Mouse (Mus musculus): ENCODE results near the gene Tmem132a. TPM values are rescaled to one million over a fixed set of nuclear protein-coding genes. Genes with fewer than 3 reads are reported as not detected.

The Tmem132a gene
- polyA plus RNA-seq, 1 experiment from 2014 or later, result 71.7 TPM

- H3K4me2 ChIP-seq (ENCODE audit: low read depth, low read length), result peak overlapping the region; percentile 85
- H3K9me3 ChIP-seq (ENCODE audit: control insufficient read depth, low read length), result no peaks in the 10 kb centered on the region
- 20% methylated on average over 5 of the region's 5 CpGs for WGBS
- peak overlapping the region; percentile 88 for H3K9ac ChIP-seq (ENCODE audit: low read length)
- peaks cover 45% of the 10 kb centered on the region for H3K36me3 ChIP-seq (ENCODE audit: control insufficient read depth, insufficient read depth, low read length)
- H3K4me3 ChIP-seq (ENCODE audit: low read length), result peak overlapping the region; percentile 86
- H3K27me3 ChIP-seq (ENCODE audit: control insufficient read depth, insufficient read depth, low read depth, low read length), result no peaks in the 10 kb centered on the region
- peaks cover 26% of the 10 kb centered on the region for H3K4me1 ChIP-seq (replicated peaks; ENCODE audit: control insufficient read depth, insufficient read depth, low read length)
- ATAC-seq (ENCODE audit: low read depth), result no peak
- no peak overlapping the region for H3K27ac ChIP-seq (ENCODE audit: low read length)
These were observed 1.7 kb downstream of the Tmem132a start for GRCm38 (mm10) chr19:10867946-10868622.

GRCm38 (mm10) chr19:10866351-10866750 lies 3.4 kb downstream of the Tmem132a start:
- Histone ChIP-seq H3K4me1 (replicated peaks; ENCODE audit: control insufficient read depth, insufficient read depth, low read length) (peaks cover 26% of the 10 kb centered on the region), H3K9ac (ENCODE audit: low read length) (no peak overlapping the region), H3K27me3 (ENCODE audit: control insufficient read depth, insufficient read depth, low read depth, low read length) (no peaks in the 10 kb centered on the region), H3K4me3 (ENCODE audit: low read length) (no peak overlapping the region), H3K9me3 (ENCODE audit: control insufficient read depth, low read length) (no peaks in the 10 kb centered on the region), H3K4me2 (ENCODE audit: low read depth, low read length) (no peak overlapping the region), H3K27ac (ENCODE audit: low read length) (no peak overlapping the region), H3K36me3 (ENCODE audit: control insufficient read depth, insufficient read depth, low read length) (peaks cover 45% of the 10 kb centered on the region)
- WGBS, result 88% methylated on average over 13 of the region's 13 CpGs
- no peak for ATAC-seq (ENCODE audit: low read depth)

GRCm38 (mm10) chr19:10860072-10860497 lies 9.7 kb downstream of the Tmem132a start:
- Histone ChIP-seq H3K4me3 (ENCODE audit: low read length) (no peak overlapping the region), H3K9ac (ENCODE audit: low read length) (no peak overlapping the region), H3K9me3 (ENCODE audit: control insufficient read depth, low read length) (no peaks in the 10 kb centered on the region), H3K36me3 (ENCODE audit: control insufficient read depth, insufficient read depth, low read length) (peaks cover 59% of the 10 kb centered on the region), H3K4me1 (replicated peaks; ENCODE audit: control insufficient read depth, insufficient read depth, low read length) (no peaks in the 10 kb centered on the region), H3K4me2 (ENCODE audit: low read depth, low read length) (no peak overlapping the region), H3K27me3 (ENCODE audit: control insufficient read depth, insufficient read depth, low read depth, low read length) (no peaks in the 10 kb centered on the region), H3K27ac (ENCODE audit: low read length) (no peak overlapping the region)
- no peak for ATAC-seq (ENCODE audit: low read depth)
- WGBS, result 55% methylated on average over 20 of the region's 22 CpGs

- peaks cover 30% of the 10 kb centered on the region for H3K36me3 ChIP-seq (ENCODE audit: control insufficient read depth, insufficient read depth, low read length)
- H3K9ac ChIP-seq (ENCODE audit: low read length), result no peak overlapping the region
- WGBS, result 35% methylated on average over 2 of the region's 2 CpGs
- no peaks in the 10 kb centered on the region for H3K27me3 ChIP-seq (ENCODE audit: control insufficient read depth, insufficient read depth, low read depth, low read length)
- no peak overlapping the region for H3K4me3 ChIP-seq (ENCODE audit: low read length)
- H3K27ac ChIP-seq (ENCODE audit: low read length), result no peak overlapping the region
- no peak for ATAC-seq (ENCODE audit: low read depth)
- H3K9me3 ChIP-seq (ENCODE audit: control insufficient read depth, low read length), result no peaks in the 10 kb centered on the region
- no peaks in the 10 kb centered on the region for H3K4me1 ChIP-seq (replicated peaks; ENCODE audit: control insufficient read depth, insufficient read depth, low read length)
- H3K4me2 ChIP-seq (ENCODE audit: low read depth, low read length), result no peak overlapping the region
These were observed 13.2 kb downstream of the Tmem132a start for GRCm38 (mm10) chr19:10856520-10856919.

- no peak for ATAC-seq (ENCODE audit: low read depth)
- no peak overlapping the region for H3K9ac ChIP-seq (ENCODE audit: low read length)
- H3K4me3 ChIP-seq (ENCODE audit: low read length), result no peak overlapping the region
- peaks cover 21% of the 10 kb centered on the region for H3K36me3 ChIP-seq (ENCODE audit: control insufficient read depth, insufficient read depth, low read length)
- no peak overlapping the region for H3K27ac ChIP-seq (ENCODE audit: low read length)
- WGBS, result 69% methylated on average over 3 of the region's 3 CpGs
- no peaks in the 10 kb centered on the region for H3K9me3 ChIP-seq (ENCODE audit: control insufficient read depth, low read length)
- H3K4me1 ChIP-seq (replicated peaks; ENCODE audit: control insufficient read depth, insufficient read depth, low read length), result no peaks in the 10 kb centered on the region
- no peaks in the 10 kb centered on the region for H3K27me3 ChIP-seq (ENCODE audit: control insufficient read depth, insufficient read depth, low read depth, low read length)
- no peak overlapping the region for H3K4me2 ChIP-seq (ENCODE audit: low read depth, low read length)
These were observed 14.3 kb downstream of the Tmem132a start for GRCm38 (mm10) chr19:10855422-10855821.

GRCm38 (mm10) chr19:10847311-10848087 lies 22.2 kb downstream of the Tmem132a start:
- Histone ChIP-seq H3K4me1 (replicated peaks; ENCODE audit: control insufficient read depth, insufficient read depth, low read length) (peaks cover 7% of the 10 kb centered on the region; the same call in 1 of the 2 replicates), H3K27me3 (ENCODE audit: control insufficient read depth, insufficient read depth, low read depth, low read length) (no peaks in the 10 kb centered on the region), H3K4me3 (ENCODE audit: low read length) (no peak overlapping the region), H3K4me2 (ENCODE audit: low read depth, low read length) (no peak overlapping the region), H3K27ac (ENCODE audit: low read length) (no peak overlapping the region), H3K36me3 (ENCODE audit: control insufficient read depth, insufficient read depth, low read length) (no peaks in the 10 kb centered on the region), H3K9me3 (ENCODE audit: control insufficient read depth, low read length) (no peaks in the 10 kb centered on the region), H3K9ac (ENCODE audit: low read length) (no peak overlapping the region)
- WGBS, result 40% methylated on average over 3 of the region's 3 CpGs
- ATAC-seq (ENCODE audit: low read depth), result peak; percentile 65; the same call in 1 of the 2 replicates

GRCm38 (mm10) chr19:10846150-10846549 lies 23.6 kb downstream of the Tmem132a start:
- 60% methylated on average over 7 of the region's 7 CpGs for WGBS
- Histone ChIP-seq H3K9me3 (ENCODE audit: control insufficient read depth, low read length) (no peaks in the 10 kb centered on the region), H3K9ac (ENCODE audit: low read length) (no peak overlapping the region), H3K4me1 (replicated peaks; ENCODE audit: control insufficient read depth, insufficient read depth, low read length) (peaks cover 7% of the 10 kb centered on the region; the same call in 1 of the 2 replicates), H3K4me2 (ENCODE audit: low read depth, low read length) (no peak overlapping the region), H3K27me3 (ENCODE audit: control insufficient read depth, insufficient read depth, low read depth, low read length) (no peaks in the 10 kb centered on the region), H3K36me3 (ENCODE audit: control insufficient read depth, insufficient read depth, low read length) (no peaks in the 10 kb centered on the region), H3K4me3 (ENCODE audit: low read length) (no peak overlapping the region), H3K27ac (ENCODE audit: low read length) (no peak overlapping the region)
- ATAC-seq (ENCODE audit: low read depth), result no peak

- no peaks in the 10 kb centered on the region for H3K27me3 ChIP-seq (ENCODE audit: control insufficient read depth, insufficient read depth, low read depth, low read length)
- no peak for ATAC-seq (ENCODE audit: low read depth)
- no peak overlapping the region for H3K27ac ChIP-seq (ENCODE audit: low read length)
- H3K9ac ChIP-seq (ENCODE audit: low read length), result no peak overlapping the region
- no peak overlapping the region for H3K4me2 ChIP-seq (ENCODE audit: low read depth, low read length)
- no peaks in the 10 kb centered on the region for H3K36me3 ChIP-seq (ENCODE audit: control insufficient read depth, insufficient read depth, low read length)
- no peak overlapping the region for H3K4me3 ChIP-seq (ENCODE audit: low read length)
- WGBS, result 81% methylated on average over 3 of the region's 3 CpGs
- peaks cover 7% of the 10 kb centered on the region; the same call in 1 of the 2 replicates for H3K4me1 ChIP-seq (replicated peaks; ENCODE audit: control insufficient read depth, insufficient read depth, low read length)
- H3K9me3 ChIP-seq (ENCODE audit: control insufficient read depth, low read length), result no peaks in the 10 kb centered on the region
These were observed 24.3 kb downstream of the Tmem132a start for GRCm38 (mm10) chr19:10845454-10845853.

- Histone ChIP-seq H3K36me3 (ENCODE audit: control insufficient read depth, insufficient read depth, low read length) (no peaks in the 10 kb centered on the region), H3K4me2 (ENCODE audit: low read depth, low read length) (no peak overlapping the region), H3K4me1 (replicated peaks; ENCODE audit: control insufficient read depth, insufficient read depth, low read length) (peaks cover 7% of the 10 kb centered on the region; the same call in 1 of the 2 replicates), H3K4me3 (ENCODE audit: low read length) (no peak overlapping the region), H3K9ac (ENCODE audit: low read length) (no peak overlapping the region), H3K27me3 (ENCODE audit: control insufficient read depth, insufficient read depth, low read depth, low read length) (no peaks in the 10 kb centered on the region), H3K9me3 (ENCODE audit: control insufficient read depth, low read length) (no peaks in the 10 kb centered on the region), H3K27ac (ENCODE audit: low read length) (no peak overlapping the region)
- no peak for ATAC-seq (ENCODE audit: low read depth)
- 84% methylated on average over 5 of the region's 5 CpGs for WGBS
These were observed 25.5 kb downstream of the Tmem132a start for GRCm38 (mm10) chr19:10844206-10844605.

Measured in lung, embryonic 16.5 days (tissue).